Mouse (Mus musculus): ENCODE results near the gene Olfr788.

The Olfr788 gene

DNA sequence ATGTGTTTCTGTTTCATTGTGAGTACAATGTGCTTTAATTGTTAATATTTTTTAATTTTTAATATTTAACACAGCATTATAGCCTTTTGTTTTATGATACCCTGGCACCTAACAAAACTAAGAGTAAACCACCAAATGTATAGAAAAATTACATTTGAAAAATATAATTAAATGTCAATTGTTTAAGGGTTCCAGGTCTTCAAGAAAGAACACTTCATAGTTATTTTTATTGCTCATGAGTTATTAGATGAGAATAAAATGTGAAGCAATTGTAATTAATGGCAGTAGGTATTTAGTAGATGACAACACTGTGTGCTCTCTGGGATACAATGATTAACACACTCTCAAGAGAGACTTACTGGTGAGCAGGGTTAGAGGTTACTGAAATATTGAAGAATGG is at the start of gene Olfr788:
Olfr788 (plus strand) TSS at position 301 of the 400 bp plus-strand sequence.
- no peak for DNase-seq (ENCODE audit: extremely low read depth, insufficient read length, low spot score)

DNA sequence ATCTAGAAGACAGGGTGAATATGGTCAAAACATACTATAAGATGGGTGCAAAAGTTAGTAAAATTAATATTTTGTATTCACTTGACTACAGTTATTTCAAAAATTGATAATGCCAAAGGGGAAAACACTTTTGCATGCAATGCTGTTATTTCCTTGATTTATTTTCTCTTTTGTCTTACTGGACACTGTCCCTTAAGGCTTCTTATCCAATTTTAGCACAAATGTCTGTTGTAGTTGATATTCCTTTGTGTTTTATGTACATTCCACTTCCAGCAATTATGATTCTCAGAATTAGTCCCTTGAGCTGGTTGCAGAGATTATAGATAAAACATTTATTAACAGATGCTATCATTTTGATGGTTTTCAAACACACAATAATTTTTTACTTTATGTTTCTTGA is 43.8 kb upstream of the Olfr788 start, which contains the start of gene Olfr786:
Olfr786 (plus strand) TSS at position 301 of the 400 bp plus-strand sequence.
- DNase-seq (ENCODE audit: extremely low read depth, insufficient read length, low spot score) = no peak

GRCm38 (mm10) chr10:129461562-129461961 is 9.2 kb upstream of the Olfr788 start, which contains the start of gene Olfr787:
Gene Olfr787 (plus strand): TSS chr10:129461862.
- DNase-seq (ENCODE audit: extremely low read depth, insufficient read length, low spot score) = no peak

DNA sequence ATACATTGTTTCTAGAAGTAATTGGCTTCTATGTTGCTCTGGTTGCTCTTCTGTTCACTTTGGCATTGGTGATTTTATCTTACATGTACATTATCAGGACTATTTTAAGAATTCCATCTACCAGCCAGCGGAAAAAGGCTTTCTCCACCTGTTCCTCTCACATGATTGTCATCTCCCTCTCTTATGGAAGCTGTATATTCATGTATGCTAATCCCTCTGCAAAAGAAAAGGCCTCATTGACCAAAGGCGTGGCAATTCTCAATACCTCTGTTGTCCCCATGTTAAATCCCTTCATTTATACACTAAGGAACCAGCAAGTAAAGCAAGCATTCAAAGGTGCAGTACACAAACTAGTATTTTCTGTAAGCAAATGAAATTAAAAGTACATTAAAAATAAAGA is 2.5 kb downstream of the Olfr788 start:
- no peak for DNase-seq (ENCODE audit: extremely low read depth, insufficient read length, low spot score)

DNA sequence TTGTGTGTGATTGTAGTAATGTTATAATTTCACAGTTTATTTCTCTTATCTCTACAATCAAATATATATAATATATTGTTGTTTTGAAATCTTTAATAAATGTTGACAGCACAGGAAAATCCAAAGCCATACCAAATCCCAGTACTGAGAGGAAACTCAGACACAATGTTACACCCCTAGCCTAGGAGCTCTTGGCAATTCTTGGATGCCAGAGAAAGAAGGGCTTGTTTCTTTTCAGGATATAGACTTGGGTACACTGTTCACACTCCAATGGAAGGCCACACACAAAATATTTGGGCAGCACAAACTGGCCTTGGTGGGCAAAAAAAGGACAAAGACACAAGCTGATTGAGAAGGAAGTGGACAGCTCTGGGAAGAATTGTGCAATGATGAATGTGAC is 2.9 kb downstream of the Olfr788 start:
- no peak for DNase-seq (ENCODE audit: extremely low read depth, insufficient read length, low spot score)

DNA sequence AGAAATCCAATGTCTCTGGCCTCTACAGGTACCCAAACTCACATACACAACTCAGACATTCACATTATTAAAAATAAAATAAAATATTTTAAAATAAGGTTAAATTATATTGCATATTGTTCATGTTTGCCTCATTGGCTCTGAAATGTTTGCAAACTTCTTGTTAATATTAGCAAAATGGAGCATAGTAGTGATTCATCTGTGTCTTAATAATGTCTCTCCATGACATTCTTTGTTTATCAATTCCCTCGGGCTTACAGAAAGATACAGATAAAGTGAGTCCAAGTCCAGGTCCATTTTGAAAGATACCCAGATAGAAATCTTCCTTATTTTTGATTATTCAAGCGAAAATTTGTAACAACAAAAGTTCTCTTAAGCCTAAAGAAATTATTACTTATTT is 13.7 kb downstream of the Olfr788 start, which contains the start of gene Olfr789:
Olfr789 (plus strand) TSS at position 301 of the 400 bp plus-strand sequence.
- DNase-seq (ENCODE audit: extremely low read depth, insufficient read length, low spot score) = no peak

DNA sequence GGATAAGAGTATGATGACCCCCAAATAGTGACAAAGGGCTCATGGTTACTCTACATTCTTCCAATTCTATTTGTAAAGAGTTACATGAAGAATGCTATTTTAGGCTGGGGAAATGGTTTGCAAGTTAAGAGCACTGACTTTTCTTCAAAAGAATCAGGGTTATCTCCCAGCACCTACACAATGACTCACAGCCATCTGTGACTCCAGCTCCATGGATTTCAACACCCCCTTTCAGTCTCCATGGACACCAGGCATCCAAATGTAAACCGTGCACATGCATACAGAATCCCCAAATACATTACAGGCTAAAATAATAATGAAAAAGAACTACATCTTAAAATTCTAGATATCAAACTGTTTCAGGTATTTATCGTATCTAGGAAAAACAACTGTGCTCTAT is 19.3 kb downstream of the Olfr788 start:
- no peak for DNase-seq (ENCODE audit: extremely low read depth, insufficient read length, low spot score)

DNA sequence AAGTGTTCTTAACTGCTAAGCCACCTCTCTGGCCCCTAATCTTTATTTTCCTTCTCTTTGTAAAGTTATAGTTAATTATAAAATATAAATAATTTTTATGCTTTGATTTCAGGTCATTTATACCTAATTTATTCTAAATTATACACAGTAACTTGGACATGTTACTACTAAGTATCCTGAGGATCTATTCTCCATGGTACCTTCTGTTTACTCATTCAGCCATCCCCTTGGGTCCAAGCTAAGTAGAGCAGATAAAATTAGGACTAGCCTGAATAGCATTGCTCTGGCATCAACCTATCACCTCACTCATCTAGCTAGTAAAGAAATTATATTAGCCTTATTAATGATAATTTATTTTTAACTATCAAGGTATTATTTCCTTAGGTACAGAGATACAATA is 27.4 kb downstream of the Olfr788 start, which contains the start of gene Olfr790:
Olfr790 (plus strand) TSS at position 301 of the 400 bp plus-strand sequence.
- DNase-seq (ENCODE audit: extremely low read depth, insufficient read length, low spot score) = no peak

DNA sequence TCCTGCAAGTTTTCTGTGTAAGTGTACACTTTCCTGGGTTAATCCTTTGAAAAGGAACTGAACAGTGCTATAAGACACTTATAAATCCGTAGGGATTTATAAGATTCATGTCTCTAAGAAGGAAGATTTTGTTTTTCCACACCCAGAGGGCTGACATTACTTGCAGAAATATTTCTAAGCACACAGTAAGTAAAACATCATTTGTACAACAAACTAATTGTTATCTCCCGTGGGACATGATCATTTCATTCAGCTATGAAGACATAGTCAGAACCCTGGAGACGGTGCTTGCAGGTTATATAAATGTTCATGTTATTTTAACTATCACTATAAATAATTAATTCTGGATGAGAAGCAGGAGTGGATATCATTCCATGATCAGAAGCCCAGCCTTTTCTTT is 50.7 kb downstream of the Olfr788 start, which contains the start of gene Olfr791:
Olfr791 (plus strand) TSS at position 301 of the 400 bp plus-strand sequence.
- no peak for DNase-seq (ENCODE audit: extremely low read depth, insufficient read length, low spot score)

All from 3134 (cell line).